Mouse (Mus musculus): ENCODE data around the gene Smim1. TPM values are rescaled to one million over a fixed set of nuclear protein-coding genes. Genes with fewer than 3 reads are reported as not detected.

Gene Smim1
- polyA plus RNA-seq, 1 experiment = 9.5 TPM

- TF ChIP-seq MYOD1 (IDR thresholded peaks at IDR 0.05; ENCODE audit: control insufficient read depth in 1 of 3, insufficient read length in 2 of 3, low read depth in 2 of 3) (peak in 1 of 3 experiments; percentile 78), USF1 (IDR thresholded peaks at IDR 0.05; ENCODE audit: low read depth) (no peak), POLR2A (IDR thresholded peaks at IDR 0.05; ENCODE audit: insufficient read length, low read depth) (no peak), REST (IDR thresholded peaks at IDR 0.05; ENCODE audit: insufficient read depth, insufficient read length) (no peak), MAX (IDR thresholded peaks at IDR 0.05; ENCODE audit: low read depth) (no peak), POLR2AphosphoS2 (IDR thresholded peaks at IDR 0.05; ENCODE audit: insufficient read length, low read depth) (no peak), SRF (IDR thresholded peaks at IDR 0.05; ENCODE audit: control insufficient read depth, insufficient read length, low read depth) (no peak), TCF3 (IDR thresholded peaks at IDR 0.05; ENCODE audit: insufficient read length, low read depth) (no peak), CEBPB (IDR thresholded peaks at IDR 0.05; ENCODE audit: insufficient read depth, poor library complexity, severe bottlenecking) (no peak), MYOG (IDR thresholded peaks at IDR 0.05; ENCODE audit: control insufficient read depth in 1 of 3, insufficient read depth in 1 of 3, insufficient read length in 2 of 3, low read depth in 2 of 3) (peak in 2 of 3 experiments; percentile 51 to 82)
- Histone ChIP-seq H3K4me3 (no peak overlapping the region), H3K4me2 (ENCODE audit: low read depth) (peak overlapping the region; percentile 24), H3K79me2 (ENCODE audit: control insufficient read depth, insufficient read depth) (no peaks in the 10 kb centered on the region), H3ac (ENCODE audit: control insufficient read depth, insufficient read length) (no peak overlapping the region), H3K27me3 (ENCODE audit: control insufficient read depth, insufficient read depth, insufficient read length) (peaks cover 14% of the 10 kb centered on the region), H3K36me3 (ENCODE audit: control insufficient read depth, insufficient read depth) (peaks cover 8% of the 10 kb centered on the region)
Measured at GRCm38 (mm10) chr4:154023754-154024601, 2.1 kb downstream of the Smim1 start.

- Histone ChIP-seq H3K4me2 (ENCODE audit: low read depth) (no peak overlapping the region), H3ac (ENCODE audit: control insufficient read depth, insufficient read length) (no peak overlapping the region), H3K79me2 (ENCODE audit: control insufficient read depth, insufficient read depth) (no peaks in the 10 kb centered on the region), H3K4me3 (no peak overlapping the region), H3K27me3 (ENCODE audit: control insufficient read depth, insufficient read depth, insufficient read length) (peaks cover 13% of the 10 kb centered on the region), H3K36me3 (ENCODE audit: control insufficient read depth, insufficient read depth) (peaks cover 14% of the 10 kb centered on the region)
- TF ChIP-seq CEBPB (IDR thresholded peaks at IDR 0.05; ENCODE audit: insufficient read depth, poor library complexity, severe bottlenecking) (no peak), POLR2AphosphoS2 (IDR thresholded peaks at IDR 0.05; ENCODE audit: insufficient read length, low read depth) (peak; percentile 33)
Measured at GRCm38 (mm10) chr4:154022844-154023243, 3.2 kb downstream of the Smim1 start.

- H3K4me2 ChIP-seq (ENCODE audit: low read depth) = no peak overlapping the region
- H3K79me2 ChIP-seq (ENCODE audit: control insufficient read depth, insufficient read depth) = no peaks in the 10 kb centered on the region
- no peak for TF ChIP-seq E2F4 (IDR thresholded peaks at IDR 0.05; ENCODE audit: insufficient read depth)
- peak; percentile 51 for TF ChIP-seq POLR2AphosphoS2 (IDR thresholded peaks at IDR 0.05; ENCODE audit: insufficient read length, low read depth)
- no peak for TF ChIP-seq CEBPB (IDR thresholded peaks at IDR 0.05; ENCODE audit: insufficient read depth, poor library complexity, severe bottlenecking)
- TF ChIP-seq MYOD1 (IDR thresholded peaks at IDR 0.05; ENCODE audit: control insufficient read depth in 1 of 3, insufficient read length in 2 of 3, low read depth in 2 of 3) = no peak
- no peak for TF ChIP-seq MYOG (IDR thresholded peaks at IDR 0.05; ENCODE audit: control insufficient read depth in 1 of 3, insufficient read depth in 1 of 3, insufficient read length in 2 of 3, low read depth in 2 of 3)
- peaks cover 14% of the 10 kb centered on the region for H3K36me3 ChIP-seq (ENCODE audit: control insufficient read depth, insufficient read depth)
- no peak overlapping the region for H3ac ChIP-seq (ENCODE audit: control insufficient read depth, insufficient read length)
- peaks cover 8% of the 10 kb centered on the region for H3K27me3 ChIP-seq (ENCODE audit: control insufficient read depth, insufficient read depth, insufficient read length)
- H3K4me3 ChIP-seq = no peak overlapping the region
Measured at GRCm38 (mm10) chr4:154022407-154022806, 3.6 kb downstream of the Smim1 start.

GRCm38 (mm10) chr4:154021432-154021831 is 4.6 kb downstream of the Smim1 start:
- no peaks in the 10 kb centered on the region for H3K27me3 ChIP-seq (ENCODE audit: control insufficient read depth, insufficient read depth, insufficient read length)
- TF ChIP-seq POLR2AphosphoS2 (IDR thresholded peaks at IDR 0.05; ENCODE audit: insufficient read length, low read depth) (no peak), E2F4 (IDR thresholded peaks at IDR 0.05; ENCODE audit: insufficient read depth) (no peak)

GRCm38 (mm10) chr4:154019571-154019970 is 6.5 kb downstream of the Smim1 start:
- no peak for TF ChIP-seq CEBPB (IDR thresholded peaks at IDR 0.05; ENCODE audit: insufficient read depth, poor library complexity, severe bottlenecking)
- no peak for TF ChIP-seq MYOD1 (IDR thresholded peaks at IDR 0.05; ENCODE audit: control insufficient read depth in 1 of 3, insufficient read length in 2 of 3, low read depth in 2 of 3)
- TF ChIP-seq MYOG (IDR thresholded peaks at IDR 0.05; ENCODE audit: control insufficient read depth in 1 of 3, insufficient read depth in 1 of 3, insufficient read length in 2 of 3, low read depth in 2 of 3) = no peak
- no peak for TF ChIP-seq E2F4 (IDR thresholded peaks at IDR 0.05; ENCODE audit: insufficient read depth)
- no peak for TF ChIP-seq POLR2A (IDR thresholded peaks at IDR 0.05; ENCODE audit: insufficient read length, low read depth)
- TF ChIP-seq USF1 (IDR thresholded peaks at IDR 0.05; ENCODE audit: low read depth) = no peak
- no peak for TF ChIP-seq SRF (IDR thresholded peaks at IDR 0.05; ENCODE audit: control insufficient read depth, insufficient read length, low read depth)
- TF ChIP-seq REST (IDR thresholded peaks at IDR 0.05; ENCODE audit: insufficient read depth, insufficient read length) = no peak
- TF ChIP-seq TCF3 (IDR thresholded peaks at IDR 0.05; ENCODE audit: insufficient read length, low read depth) = no peak
- TF ChIP-seq TCF12 (IDR thresholded peaks at IDR 0.05; ENCODE audit: insufficient read depth, poor library complexity, severe bottlenecking) = no peak
- TF ChIP-seq MAX (IDR thresholded peaks at IDR 0.05; ENCODE audit: low read depth) = no peak
- no peak for TF ChIP-seq POLR2AphosphoS2 (IDR thresholded peaks at IDR 0.05; ENCODE audit: insufficient read length, low read depth)
- Histone ChIP-seq H3K79me2 (ENCODE audit: control insufficient read depth, insufficient read depth) (peaks cover 6% of the 10 kb centered on the region), H3ac (ENCODE audit: control insufficient read depth, insufficient read length) (no peak overlapping the region), H3K4me3 (no peak overlapping the region), H3K4me2 (ENCODE audit: low read depth) (no peak overlapping the region), H3K36me3 (ENCODE audit: control insufficient read depth, insufficient read depth) (peaks cover 14% of the 10 kb centered on the region), H3K27me3 (ENCODE audit: control insufficient read depth, insufficient read depth, insufficient read length) (no peaks in the 10 kb centered on the region)

More at GRCm38 (mm10) chr4:154021432-154021831, 4.6 kb downstream of the Smim1 start:
- Histone ChIP-seq H3ac (ENCODE audit: control insufficient read depth, insufficient read length) (no peak overlapping the region), H3K36me3 (ENCODE audit: control insufficient read depth, insufficient read depth) (peaks cover 14% of the 10 kb centered on the region), H3K4me2 (ENCODE audit: low read depth) (no peak overlapping the region), H3K4me3 (no peak overlapping the region), H3K79me2 (ENCODE audit: control insufficient read depth, insufficient read depth) (no peaks in the 10 kb centered on the region)
